In genomic region chr6:121462628-121463340, GRCm38 (mm10) we compare ENCODE assay signal across 9 mouse cellular contexts. TPM values are rescaled to one million over a fixed set of nuclear protein-coding genes. Genes with fewer than 3 reads are reported as not detected.
DNase-seq lines count a peak whose midpoint lies in the region; ATAC-seq and TF ChIP-seq lines count a peak whose summit lies in the region.
"Had no signal": no experiment of that assay in that cellular context is flagged by ENCODE, and none has a peak within 500 bp of the region (broad histone marks: within the 10 kb centered on the region; RNA-seq: fewer than 3 reads in every experiment).

No protein-coding gene starts in this region.

- peaks cover 6% of the 10 kb centered on the region for H3K4me1 ChIP-seq in heart, embryonic 13.5 days
- no peaks in the 10 kb centered on the region for H3K4me1 ChIP-seq in limb, embryonic 14.5 days (ENCODE audit: control insufficient read depth, insufficient read depth, low read length)

- H3K36me3 ChIP-seq in heart, embryonic 13.5 days, result no peaks in the 10 kb centered on the region
- H3K36me3 ChIP-seq in limb, embryonic 14.5 days (ENCODE audit: control insufficient read depth, insufficient read depth, low read length), result no peaks in the 10 kb centered on the region

- no peaks in the 10 kb centered on the region for H3K9me3 ChIP-seq in heart, embryonic 13.5 days
- no peaks in the 10 kb centered on the region for H3K9me3 ChIP-seq in limb, embryonic 14.5 days (ENCODE audit: control insufficient read depth, low read length)

- no peak overlapping the region for H3K9ac ChIP-seq in heart, embryonic 13.5 days
- H3K9ac ChIP-seq in limb, embryonic 14.5 days (ENCODE audit: low read depth, low read length, severe bottlenecking), result no peak overlapping the region

- DNase-seq in heart, adult 9 months (ENCODE audit: low spot score in 2 of 2), result no peak
- DNase-seq in right cerebral cortex, postnatal 14 days, result peak; percentile 38
- no peak for DNase-seq in right cerebral cortex, postnatal 36 days (ENCODE audit: low spot score in 2 of 2)
- DNase-seq in limb, embryonic 14.5 days (ENCODE audit: low spot score), result no peak
- DNase-seq in ovary, adult 18-20 months (ENCODE audit: low spot score), result no peak
- no peak for DNase-seq in spleen, postnatal 4 days (ENCODE audit: low spot score in 2 of 2)
- no peak for DNase-seq in gastrocnemius, postnatal 14 days
- DNase-seq: adrenal gland, postnatal 14 days had no signal

- peak overlapping the region; percentile 56 for H3K4me2 ChIP-seq in heart, embryonic 13.5 days
- H3K4me2 ChIP-seq in limb, embryonic 14.5 days (replicated peaks; ENCODE audit: low read depth, low read length, severe bottlenecking), result peak overlapping the region; percentile 28; the same call in 1 of the 2 replicates

- no peak overlapping the region for H3K27ac ChIP-seq in heart, embryonic 13.5 days (replicated peaks)
- no peak overlapping the region for H3K27ac ChIP-seq in limb, embryonic 14.5 days (replicated peaks; ENCODE audit: low read depth, low read length)

- H3K4me3 ChIP-seq in heart, embryonic 13.5 days, result peak overlapping the region; percentile 29
- no peak overlapping the region; the same call in 1 of the 2 replicates for H3K4me3 ChIP-seq in limb, embryonic 14.5 days (replicated peaks; ENCODE audit: low read length)

- ATAC-seq in heart, embryonic 13.5 days (ENCODE audit: extremely low read depth, insufficient number of reproducible peaks, low FRiP score, low TSS enrichment), result no peak
- ATAC-seq in limb, embryonic 14.5 days (ENCODE audit: low FRiP score, low read depth), result no peak

- 2% methylated on average over 28 of the region's 28 CpGs for WGBS in heart, embryonic 13.5 days
- WGBS in limb, embryonic 14.5 days, result 7% methylated on average over 18 of the region's 28 CpGs

- TF ChIP-seq POLR2A in limb, embryonic 14.5 days (IDR thresholded peaks at IDR 0.05; ENCODE audit: borderline replicate concordance, extremely low read depth, insufficient read depth, insufficient read length), result no peak

- intact Hi-C loops in gastrocnemius, postnatal 14 days (cut with DNase I; ENCODE audit: low total_unique reads), result no loop called here

- H3K27me3 ChIP-seq in heart, embryonic 13.5 days (replicated peaks), result peaks cover 64% of the 10 kb centered on the region
- 0 out of 2 replicates have a peak, but pooled peaks cover 6% of the 10 kb centered on the region for H3K27me3 ChIP-seq in limb, embryonic 14.5 days (ENCODE audit: control insufficient read depth, insufficient read depth, low read length)

RNA-seq across cellular contexts. Expression of gene Iqsec3, which starts 10.7 kb away (rescaled TPM):
- 0.01 TPM in 1 of 2 replicates, not detected in the other for polyA plus RNA-seq in heart, embryonic 13.5 days (2015; fragmentation: Nextera tagmentation; extraction: Ambion mirVana)
- 0.55 and 0.56 TPM in 2 replicates for polyA plus RNA-seq in limb, embryonic 14.5 days (2012; rRNA removed)
- 0.14 and 0.28 TPM in 2 replicates for polyA plus RNA-seq in limb, embryonic 14.5 days (2014; fragmentation: Nextera tagmentation; extraction: Ambion mirVana)
- 1 to 10 TPM; 1.9 to 2.5 TPM for total RNA-seq in gastrocnemius, postnatal 14 days (2021)
